Mouse (Mus musculus): ENCODE data around the gene Foxj3.

The Foxj3 gene

DNA sequence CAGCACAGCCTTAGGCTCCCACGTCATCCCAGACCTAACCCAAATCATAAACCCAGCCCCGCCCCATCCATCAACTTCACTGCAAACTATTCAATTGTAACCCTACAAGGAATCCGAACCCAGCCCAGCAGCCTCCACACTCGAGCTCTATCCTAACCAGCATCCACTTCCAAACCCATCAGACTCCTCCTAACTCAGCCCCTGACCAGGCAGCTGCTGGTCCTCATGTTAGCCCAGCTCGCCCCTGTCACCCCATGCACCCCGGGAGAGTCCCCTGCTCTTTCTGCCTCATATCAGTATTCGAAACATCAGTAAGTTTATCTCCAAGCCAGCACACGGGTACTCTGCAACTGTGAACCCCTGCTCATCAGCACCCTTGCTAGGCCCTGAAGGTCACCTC is 98.9 kb downstream of the Foxj3 start:
- peak; percentile 44 for DNase-seq (ENCODE audit: low read depth, low spot score)

GRCm38 (mm10) chr4:119636731-119637130 is 99.9 kb downstream of the Foxj3 start:
- no peak for DNase-seq (ENCODE audit: low read depth, low spot score)

- DNase-seq (ENCODE audit: low read depth, low spot score), result peak; percentile 66
Observed at GRCm38 (mm10) chr4:119637176-119637845, 100.5 kb downstream of the Foxj3 start, which contains the start of gene Guca2a. Gene Guca2a, plus strand, starts transcription at chr4:119637704.

GRCm38 (mm10) chr4:119637946-119638345 is 101.1 kb downstream of the Foxj3 start:
- DNase-seq (ENCODE audit: low read depth, low spot score), result no peak

DNA sequence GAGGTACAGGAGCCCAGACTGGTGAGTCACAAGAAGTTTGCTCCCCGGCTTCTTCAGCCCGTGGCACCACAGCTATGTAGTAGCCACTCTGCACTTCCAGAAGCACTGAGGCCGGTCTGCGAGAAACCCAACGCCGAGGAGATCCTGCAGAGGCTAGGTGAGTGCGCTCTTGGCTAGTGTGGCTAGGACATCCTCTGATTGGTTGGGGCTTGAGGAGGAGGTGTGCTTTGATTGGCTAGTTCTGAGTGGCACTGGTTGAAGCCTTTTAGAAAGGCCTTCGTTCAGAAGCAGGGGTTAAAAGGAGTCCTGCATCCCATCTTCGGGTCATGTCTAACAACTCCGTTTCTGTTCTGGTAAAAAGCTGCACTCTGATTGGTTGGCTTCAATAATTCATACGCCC is 101.9 kb downstream of the Foxj3 start:
- DNase-seq (ENCODE audit: low read depth, low spot score), result peak; percentile 66

DNA sequence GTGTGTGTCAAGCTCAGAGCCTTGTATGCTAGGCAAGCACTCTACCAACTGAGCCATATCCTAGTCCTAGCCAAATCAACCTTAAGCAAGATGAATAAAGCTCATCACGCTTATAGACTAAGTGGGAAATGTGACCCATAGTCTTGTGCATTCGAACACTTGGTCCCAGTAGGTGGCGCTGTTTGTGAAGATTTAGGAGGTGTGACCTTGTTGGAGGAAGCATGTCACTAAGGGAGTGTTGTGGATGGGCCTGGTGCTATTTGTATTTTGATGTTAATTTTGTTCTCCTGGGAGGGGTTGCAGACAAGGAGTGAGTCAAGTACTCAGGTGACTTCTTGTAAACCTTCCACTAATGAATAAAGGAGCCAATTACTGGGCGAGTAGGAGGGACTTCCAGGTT is 105.9 kb downstream of the Foxj3 start:
- DNase-seq (ENCODE audit: low read depth, low spot score), result peak; percentile 93

DNA sequence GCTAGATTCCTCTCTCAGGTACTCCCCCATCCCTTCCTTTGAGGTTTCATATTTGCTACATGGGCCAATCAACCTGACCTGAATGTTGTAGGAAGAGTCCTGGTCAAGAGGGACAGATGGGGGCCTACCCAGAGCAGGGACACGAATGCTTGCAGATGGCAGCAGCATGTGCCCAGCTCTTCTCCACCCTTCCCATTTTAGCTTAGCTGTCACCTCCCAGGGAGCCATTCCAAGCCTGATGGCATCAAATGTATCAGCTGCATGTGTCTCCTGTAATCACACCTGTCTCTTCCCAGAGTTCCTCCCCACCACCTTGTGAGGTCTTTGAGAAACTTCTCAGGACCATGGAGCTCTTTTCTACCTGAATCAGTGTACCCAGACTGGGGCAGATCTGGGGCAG is 120.2 kb downstream of the Foxj3 start:
- DNase-seq (ENCODE audit: low read depth, low spot score), result no peak

GRCm38 (mm10) chr4:119658246-119658645 is 121.4 kb downstream of the Foxj3 start:
- no peak for DNase-seq (ENCODE audit: low read depth, low spot score)

DNA sequence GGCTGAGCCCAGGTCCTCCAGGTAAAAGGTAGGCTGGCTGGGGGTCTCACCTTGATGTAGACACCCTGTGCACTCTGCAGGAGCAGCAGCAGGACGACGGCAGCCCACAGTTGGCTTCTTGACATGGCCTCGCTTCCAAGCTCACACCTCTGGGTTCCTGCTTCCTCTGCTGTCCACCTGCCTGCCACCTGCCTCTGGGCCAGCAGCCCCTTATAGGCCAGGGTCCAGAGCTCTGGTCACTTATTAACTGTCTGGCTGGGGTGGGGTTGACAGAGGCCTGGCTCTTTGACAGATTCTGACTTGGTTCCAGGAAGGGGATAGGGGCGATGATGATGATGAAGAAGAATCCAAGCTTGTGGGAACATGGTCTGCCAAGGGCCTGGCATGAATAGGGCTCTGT is 121.9 kb downstream of the Foxj3 start, which contains the start of gene Guca2b:
Gene Guca2b (minus strand): TSS at position 224 of the 400 bp plus-strand sequence.
- DNase-seq (ENCODE audit: low read depth, low spot score), result no peak

- DNase-seq (ENCODE audit: low read depth, low spot score), result no peak
Observed at GRCm38 (mm10) chr4:119660007-119660406, 123.2 kb downstream of the Foxj3 start.

GRCm38 (mm10) chr4:119662151-119662550 is 125.3 kb downstream of the Foxj3 start:
- no peak for DNase-seq (ENCODE audit: low read depth, low spot score)

GRCm38 (mm10) chr4:119662976-119663375 is 126.2 kb downstream of the Foxj3 start:
- DNase-seq (ENCODE audit: low read depth, low spot score), result no peak

DNA sequence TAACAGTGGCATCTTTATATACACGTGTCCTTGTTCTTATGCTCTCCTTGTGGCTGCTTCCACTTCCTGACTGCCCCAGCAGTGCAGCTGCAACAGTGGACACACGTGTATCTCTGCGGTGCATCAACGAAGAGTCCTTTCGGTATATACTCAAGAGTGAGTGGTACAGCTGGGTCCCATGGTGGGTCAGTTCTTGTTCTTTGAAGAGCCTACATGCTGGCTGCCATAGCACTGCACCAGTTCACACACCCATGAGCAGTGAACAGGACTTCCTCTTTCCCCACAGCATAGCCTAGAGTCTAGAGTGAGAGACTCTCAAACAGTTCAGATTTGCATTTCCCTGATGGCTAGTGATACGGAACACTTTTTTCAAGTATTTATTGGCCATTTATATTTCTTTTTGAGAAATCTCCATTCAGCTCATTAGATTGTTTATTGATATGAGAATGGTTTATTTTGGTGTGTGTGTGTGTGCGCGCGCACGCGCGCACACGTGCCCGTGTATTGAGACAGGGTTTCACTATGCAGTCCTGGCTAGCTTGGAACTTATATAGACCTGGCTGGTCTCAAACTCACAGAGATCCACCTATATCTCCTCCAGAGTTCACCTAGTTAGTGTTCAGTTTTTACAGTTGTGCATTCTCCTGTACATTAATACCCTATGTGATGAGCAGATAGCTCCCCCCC is 126.7 kb downstream of the Foxj3 start:
- DNase-seq (ENCODE audit: low read depth, low spot score), result no peak

- no peak for DNase-seq (ENCODE audit: low read depth, low spot score)
Observed at GRCm38 (mm10) chr4:119665166-119665565, 128.4 kb downstream of the Foxj3 start.

- DNase-seq (ENCODE audit: low read depth, low spot score), result no peak
Observed at GRCm38 (mm10) chr4:119666116-119666515, 129.3 kb downstream of the Foxj3 start.

DNA sequence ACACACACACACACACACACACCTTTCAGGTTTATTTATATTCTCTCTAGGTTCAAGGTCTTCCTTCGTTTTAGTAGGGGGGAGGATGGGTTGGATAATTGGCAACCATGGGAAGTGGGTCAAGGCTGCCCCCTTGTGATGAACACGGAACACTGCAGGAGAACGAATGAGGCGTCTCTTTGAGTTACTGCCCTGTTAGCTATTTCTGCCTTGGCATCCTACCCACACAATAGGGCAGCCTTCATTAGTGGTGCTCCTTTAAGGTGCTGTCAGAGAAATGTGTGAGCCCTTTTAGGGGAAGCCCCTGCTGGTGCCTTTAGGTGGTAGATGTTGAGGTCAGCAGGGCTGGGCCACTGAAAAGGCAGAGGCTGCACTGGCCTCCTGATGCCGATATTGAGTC is 130.7 kb downstream of the Foxj3 start:
- peak; percentile 81 for DNase-seq (ENCODE audit: low read depth, low spot score)

GRCm38 (mm10) chr4:119668185-119668584 is 131.4 kb downstream of the Foxj3 start:
- no peak for DNase-seq (ENCODE audit: low read depth, low spot score)

GRCm38 (mm10) chr4:119668596-119668995 is 131.8 kb downstream of the Foxj3 start:
- no peak for DNase-seq (ENCODE audit: low read depth, low spot score)

DNA sequence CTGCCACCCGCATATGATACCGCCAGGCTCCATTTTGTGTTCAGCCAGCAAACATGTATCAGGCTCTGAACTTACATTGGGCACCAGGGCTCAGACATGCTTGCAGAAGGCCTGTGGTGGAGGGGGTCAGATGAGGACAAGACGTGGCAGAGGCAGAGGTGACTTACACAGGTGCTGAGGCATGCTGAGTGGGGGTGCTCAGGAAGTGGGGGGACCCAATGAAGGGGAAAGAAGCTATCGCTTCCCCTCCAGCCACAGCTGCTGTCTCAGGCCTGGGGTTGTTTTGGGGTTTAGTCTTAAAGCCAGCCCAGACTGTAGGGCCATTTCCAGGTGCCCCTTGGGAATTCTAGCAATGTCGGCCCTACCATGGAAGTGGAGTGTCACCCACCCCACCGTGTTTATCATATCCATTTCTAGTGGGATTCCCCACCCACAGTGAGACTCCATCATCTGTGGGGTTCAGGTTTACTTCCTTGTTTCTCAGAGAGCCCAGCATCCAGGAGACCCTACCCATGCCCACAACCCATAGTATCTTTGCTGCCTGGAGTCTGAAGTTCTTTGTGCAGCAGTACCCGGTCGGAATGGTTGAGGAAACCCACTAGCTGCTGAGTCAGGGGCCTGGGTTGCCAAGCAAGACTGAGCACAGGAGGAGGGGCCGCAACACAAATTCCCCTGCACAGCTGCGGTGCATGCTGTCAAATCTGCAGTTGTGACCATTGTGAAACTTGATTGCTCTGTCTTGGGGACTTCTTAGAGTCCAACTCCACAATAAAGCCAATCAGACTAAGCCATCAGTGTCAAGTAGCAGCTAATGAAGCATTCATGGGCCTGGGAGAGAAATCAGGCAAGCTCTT is 132.8 kb downstream of the Foxj3 start:
- DNase-seq (ENCODE audit: low read depth, low spot score), result no peak

DNA sequence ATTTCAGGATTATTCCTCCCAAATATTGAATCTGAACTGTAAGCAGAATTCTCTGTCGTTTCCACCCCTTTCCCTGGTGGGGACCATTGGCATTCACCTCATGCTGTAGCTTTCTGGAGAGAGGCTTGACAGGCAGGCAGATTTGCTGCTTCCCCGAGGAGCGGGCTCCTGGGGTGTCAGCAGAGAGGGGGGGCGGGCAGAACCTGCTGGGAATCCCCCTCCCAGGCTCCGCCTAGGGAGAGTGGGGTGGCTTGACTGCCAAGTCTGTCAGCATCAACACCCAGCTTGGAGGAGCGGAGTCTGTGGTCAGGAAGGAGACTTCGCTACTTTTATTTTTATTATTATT is 133.4 kb downstream of the Foxj3 start:
- no peak for DNase-seq (ENCODE audit: low read depth, low spot score)

GRCm38 (mm10) chr4:119670736-119671135 is 133.9 kb downstream of the Foxj3 start:
- DNase-seq (ENCODE audit: low read depth, low spot score), result no peak

DNA sequence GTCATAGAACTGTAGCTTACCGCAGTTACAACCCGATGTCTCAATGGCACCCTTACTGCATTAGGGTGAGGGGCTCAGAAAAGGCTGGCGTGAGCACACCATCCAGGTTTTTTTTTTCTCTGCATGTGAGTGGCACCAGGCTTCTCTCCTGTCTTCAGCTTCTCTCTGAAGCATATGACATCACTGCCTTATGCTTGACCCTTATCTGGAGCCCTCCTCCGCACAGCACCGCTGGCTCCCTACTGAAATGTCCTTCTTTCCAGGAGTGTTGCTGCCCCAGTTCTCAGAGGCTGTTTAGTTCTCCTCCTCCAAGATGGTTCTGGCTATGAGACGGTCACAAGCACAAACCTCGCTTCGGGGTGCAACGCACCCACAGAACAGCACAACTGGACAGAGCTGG is 134.4 kb downstream of the Foxj3 start:
- DNase-seq (ENCODE audit: low read depth, low spot score), result no peak
